Mouse (Mus musculus): ENCODE results near the gene Prkg1.
"Not testable (repeated sequence)": the region's sequence is repeated elsewhere in the genome, so short reads cannot be mapped to it uniquely, and the experiment has no call there.

The Prkg1 gene

DNA sequence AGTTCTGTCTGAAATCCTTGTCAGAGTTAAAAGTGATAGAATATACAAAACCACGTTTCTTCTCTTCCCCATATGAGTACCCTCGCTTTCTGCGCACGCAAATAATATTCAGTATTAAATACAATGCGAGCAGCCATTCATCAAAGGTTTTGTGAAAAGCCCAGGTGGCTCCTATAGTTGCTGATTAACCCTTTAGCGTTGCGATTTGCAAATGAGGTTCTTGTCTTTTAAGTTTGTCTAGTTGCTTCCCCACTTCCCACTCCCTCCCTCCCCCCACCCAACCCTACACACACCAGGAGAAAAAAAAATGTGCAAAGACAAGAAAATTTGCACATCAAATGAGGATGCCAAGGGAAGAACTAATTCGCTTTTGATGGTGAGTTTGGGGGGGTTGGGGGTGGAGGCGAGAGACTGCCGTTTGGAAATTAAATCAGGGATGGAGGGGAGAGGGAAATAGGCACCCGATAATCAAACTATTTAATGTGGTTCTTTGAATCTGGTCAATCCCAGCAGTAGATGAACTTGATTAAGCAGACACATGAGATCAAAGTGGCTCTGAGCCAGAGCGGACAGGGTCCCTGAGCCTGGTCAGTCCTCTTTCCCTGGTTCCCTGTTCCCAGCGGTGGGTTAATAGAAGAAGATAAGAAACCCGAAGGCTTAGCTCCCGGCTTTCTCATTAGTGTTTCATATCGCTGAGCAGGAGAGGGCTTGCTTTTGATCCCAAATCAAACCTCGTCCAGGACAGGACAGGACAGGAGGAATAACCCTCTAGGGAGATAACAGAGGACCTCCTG lies 1214.8 kb downstream of the Prkg1 start:
- ATAC-seq (ENCODE audit: insufficient number of reproducible peaks, low FRiP score, low TSS enrichment) = no peak

DNA sequence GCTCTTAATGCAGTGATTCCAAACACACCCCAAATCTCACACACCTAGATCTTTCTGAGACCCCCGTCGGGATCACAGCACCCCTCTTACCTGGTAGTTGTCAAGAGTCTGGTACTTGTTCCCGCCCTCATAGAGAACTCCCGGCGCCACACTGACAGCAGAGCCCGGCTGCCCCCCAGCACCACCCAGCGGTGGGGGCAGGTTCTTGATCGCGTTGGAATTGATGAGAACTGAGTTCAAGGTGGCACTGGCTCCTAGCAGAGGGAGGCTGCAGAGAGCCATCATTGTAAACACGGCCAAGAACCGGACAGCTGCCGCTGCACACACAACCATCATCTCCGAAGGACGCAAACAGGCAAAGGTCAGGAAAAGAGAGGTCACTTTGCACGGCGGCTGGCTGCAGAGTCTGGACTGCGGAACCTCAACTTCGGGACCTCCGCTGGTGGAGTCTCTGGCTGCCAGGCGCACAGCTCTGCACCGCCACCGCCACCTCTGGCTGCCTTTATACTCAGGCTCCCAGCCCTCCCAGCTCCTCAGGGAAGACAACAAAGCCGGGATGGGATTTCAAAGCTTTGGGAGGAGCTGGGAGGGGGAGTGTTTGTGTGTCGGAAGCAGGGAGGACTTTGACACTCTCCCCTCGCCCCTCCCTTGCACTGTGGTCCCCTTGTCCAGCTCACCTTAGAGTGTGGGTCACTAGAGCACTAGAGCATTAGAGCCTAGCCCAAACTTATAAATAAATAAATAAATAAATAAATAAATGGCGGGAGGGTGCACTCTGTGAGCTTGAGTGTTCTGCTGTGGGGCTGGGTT lies 1215.6 kb downstream of the Prkg1 start, which contains the start of gene Dkk1:
TSS of gene Dkk1 (minus strand) at position 622 of the 810 bp plus-strand sequence.
- ATAC-seq (ENCODE audit: insufficient number of reproducible peaks, low FRiP score, low TSS enrichment) = no peak

DNA sequence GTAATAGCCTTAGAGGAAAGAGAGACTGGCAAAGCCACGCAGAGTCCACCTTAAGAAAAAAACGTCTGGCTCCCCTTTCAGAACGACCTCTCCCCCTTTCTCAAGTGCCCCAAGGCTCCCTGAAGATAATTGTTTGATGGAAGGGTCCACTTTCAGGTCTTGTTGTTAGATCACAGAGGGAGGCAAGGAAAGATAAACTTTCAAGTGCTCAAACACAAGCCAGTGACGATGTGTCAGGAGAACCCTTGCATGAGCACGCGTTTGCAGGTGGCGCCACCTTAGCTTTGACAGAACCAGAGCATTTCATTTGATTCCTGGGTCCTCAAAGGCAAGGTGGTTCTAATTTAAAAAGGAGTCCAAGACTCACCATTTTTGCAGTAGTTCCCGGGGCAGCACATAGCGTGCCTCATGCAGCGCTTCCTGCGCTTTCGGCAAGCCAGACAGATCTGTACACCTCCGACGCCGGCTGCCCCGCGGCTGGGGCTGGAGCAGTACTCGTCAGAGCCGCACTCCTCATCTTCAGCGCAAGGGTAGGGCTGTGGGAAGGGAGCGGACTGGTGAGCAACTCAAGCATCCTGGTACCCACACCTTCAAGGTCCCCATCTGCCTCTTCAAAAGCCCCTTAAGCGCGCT lies 1216.3 kb downstream of the Prkg1 start:
- no peak for ATAC-seq (ENCODE audit: insufficient number of reproducible peaks, low FRiP score, low TSS enrichment)

DNA sequence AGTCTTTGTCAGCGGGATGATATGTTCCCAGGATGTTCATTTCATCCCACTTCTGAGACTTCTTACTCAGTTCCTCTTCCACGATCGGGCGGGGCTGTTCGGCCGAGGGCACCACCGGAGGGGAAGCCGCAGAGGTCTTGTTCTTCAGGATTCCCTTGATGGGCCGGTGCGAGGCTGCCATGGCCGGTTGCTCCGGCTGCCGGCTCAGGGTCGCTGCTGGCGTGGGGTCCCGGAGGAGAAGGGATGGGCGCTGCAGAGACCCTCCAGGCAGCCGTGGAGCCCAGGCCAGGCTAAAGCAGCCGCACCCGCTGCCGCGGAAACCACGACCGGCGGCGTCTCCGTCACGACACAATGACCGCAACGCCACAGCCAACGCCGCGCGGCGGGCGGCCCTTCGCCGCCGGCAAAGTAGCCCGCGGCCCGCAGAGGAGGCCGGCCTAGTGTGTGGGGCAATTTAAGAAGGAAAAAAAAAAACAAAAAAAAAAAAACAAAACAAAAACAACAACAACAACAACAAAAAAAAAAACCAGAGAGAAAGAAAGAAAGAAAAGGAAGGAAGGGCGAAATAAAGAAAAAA lies 1225.4 kb downstream of the Prkg1 start:
- ATAC-seq (ENCODE audit: insufficient number of reproducible peaks, low FRiP score, low TSS enrichment) = not testable (repeated sequence)

DNA sequence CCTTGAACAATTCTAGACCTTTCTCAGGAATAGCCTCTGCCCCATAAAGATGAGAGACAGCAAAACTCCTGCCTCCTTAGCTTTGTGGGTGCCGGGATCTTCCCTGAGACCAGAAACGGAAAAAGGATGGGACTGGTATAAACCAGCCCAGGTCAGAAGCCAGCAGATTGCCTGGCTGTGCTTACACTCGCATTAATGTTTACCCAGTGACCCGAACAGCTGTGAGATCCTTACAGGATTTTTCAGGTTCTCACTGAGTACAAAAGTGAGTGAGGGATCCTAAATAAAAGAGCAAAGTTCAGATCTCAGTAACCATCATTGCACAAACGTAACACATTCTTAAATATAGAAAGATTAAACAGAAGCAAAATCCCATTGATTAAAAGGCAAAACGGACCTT lies 1248.1 kb downstream of the Prkg1 start:
- ATAC-seq (ENCODE audit: insufficient number of reproducible peaks, low FRiP score, low TSS enrichment) = no peak

Data from cerebellum, adult (tissue).